Mouse (Mus musculus): Measurements from ENCODE around the gene Nbea.

GRCm38 (mm10) chr3:55646437-55646836 is 537.1 kb downstream of the Nbea start:
- TF ChIP-seq MAFK (IDR thresholded peaks at IDR 0.05; ENCODE audit: insufficient read depth, low read depth, low read length) (no peak), ZC3H11A (IDR thresholded peaks at IDR 0.05; ENCODE audit: borderline replicate concordance, low read depth, low read length) (no peak), CHD2 (IDR thresholded peaks at IDR 0.05; ENCODE audit: low read depth, low read length) (no peak), ZNF384 (IDR thresholded peaks at IDR 0.05; ENCODE audit: low read depth, low read length) (no peak), HCFC1 (IDR thresholded peaks at IDR 0.05; ENCODE audit: borderline replicate concordance, insufficient read depth, low read length) (no peak)

Data from ES-E14 (cell line).